Mouse (Mus musculus) cerebellum, postnatal 14 days (tissue): ENCODE measurements around the gene Rapgef5.

Experiments
- DNase-seq, 2 experiments: peaks; one replicate each; pipeline ENCODE4 v3.0.0; 2021; ENCODE audit warnings: mixed read lengths in 2 of 2

The Rapgef5 gene

DNA sequence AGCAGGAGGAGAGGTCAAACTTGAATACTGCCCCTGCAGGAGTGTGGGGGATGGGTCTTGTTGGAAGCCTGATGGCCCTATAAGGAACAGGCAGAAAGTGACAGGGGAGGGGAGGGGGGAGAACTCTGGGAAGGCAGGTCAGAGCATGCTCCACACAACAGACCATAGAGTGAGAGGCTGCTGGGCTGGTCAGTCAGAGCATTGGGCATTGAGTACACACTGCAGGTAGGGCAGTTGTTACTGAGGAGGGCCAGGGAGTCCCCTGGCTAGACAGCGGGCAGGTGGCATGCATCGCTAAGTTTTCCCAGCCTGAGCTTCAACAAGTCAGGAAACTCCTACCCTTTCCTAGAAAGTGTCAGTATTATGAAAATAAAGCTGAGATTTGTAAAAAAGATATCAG is 106.7 kb downstream of the Rapgef5 start:
- no peak for DNase-seq

GRCm38 (mm10) chr12:117627311-117627710 is 111.0 kb downstream of the Rapgef5 start:
- DNase-seq = no peak

GRCm38 (mm10) chr12:117628321-117629093 is 112.2 kb downstream of the Rapgef5 start:
- DNase-seq = no peak

DNA sequence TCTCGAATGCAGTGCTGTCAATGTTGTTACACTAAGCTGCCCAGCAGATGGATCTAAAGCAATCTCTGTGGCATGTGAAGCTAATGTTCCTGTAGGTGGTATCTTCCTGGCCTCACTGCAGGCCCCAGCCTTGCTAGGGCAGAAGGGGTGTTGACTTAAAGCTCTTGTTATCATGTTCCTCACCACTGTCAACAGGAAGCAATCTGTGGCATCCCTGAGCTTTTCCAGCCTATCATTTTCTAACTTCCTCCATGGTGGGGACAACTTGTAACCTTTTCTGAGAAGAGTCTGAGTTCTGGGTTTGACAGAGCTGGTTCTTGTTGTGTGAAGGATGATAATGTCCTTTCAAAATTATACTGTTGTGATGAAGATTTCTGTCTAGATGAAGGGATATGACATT is 115.9 kb downstream of the Rapgef5 start:
- DNase-seq = no peak

GRCm38 (mm10) chr12:117636139-117636772 is 120.0 kb downstream of the Rapgef5 start:
- no peak for DNase-seq

DNA sequence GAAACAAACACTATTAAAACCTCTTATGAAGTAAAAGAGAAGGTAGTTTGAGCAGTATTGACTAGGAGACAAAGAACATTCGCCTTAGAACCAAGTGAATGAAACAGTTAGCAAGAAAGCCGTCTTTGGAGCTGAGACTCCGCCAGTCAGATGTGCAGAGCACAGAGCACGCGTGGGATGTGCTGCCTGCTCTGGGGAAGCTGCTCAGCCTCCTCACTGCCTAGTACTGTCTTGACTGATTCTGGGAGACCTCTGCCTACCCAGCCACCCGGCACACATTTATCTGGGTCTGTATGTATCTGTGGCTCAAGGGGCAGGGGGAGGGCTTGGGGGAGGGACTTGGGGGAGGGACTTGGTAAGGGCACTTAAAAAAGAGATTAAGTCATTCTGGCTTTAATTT is 120.7 kb downstream of the Rapgef5 start:
- no peak for DNase-seq

GRCm38 (mm10) chr12:117638833-117639232 is 122.6 kb downstream of the Rapgef5 start:
- DNase-seq = no peak

- DNase-seq = no peak
These were observed 123.3 kb downstream of the Rapgef5 start for GRCm38 (mm10) chr12:117639356-117640121.

GRCm38 (mm10) chr12:117642512-117642911 is 126.2 kb downstream of the Rapgef5 start:
- DNase-seq = no peak

GRCm38 (mm10) chr12:117645771-117646170 is 129.5 kb downstream of the Rapgef5 start:
- no peak for DNase-seq

- DNase-seq = no peak
These were observed 137.7 kb downstream of the Rapgef5 start for GRCm38 (mm10) chr12:117653920-117654472.

GRCm38 (mm10) chr12:117656935-117657334 is 140.7 kb downstream of the Rapgef5 start:
- no peak for DNase-seq

DNA sequence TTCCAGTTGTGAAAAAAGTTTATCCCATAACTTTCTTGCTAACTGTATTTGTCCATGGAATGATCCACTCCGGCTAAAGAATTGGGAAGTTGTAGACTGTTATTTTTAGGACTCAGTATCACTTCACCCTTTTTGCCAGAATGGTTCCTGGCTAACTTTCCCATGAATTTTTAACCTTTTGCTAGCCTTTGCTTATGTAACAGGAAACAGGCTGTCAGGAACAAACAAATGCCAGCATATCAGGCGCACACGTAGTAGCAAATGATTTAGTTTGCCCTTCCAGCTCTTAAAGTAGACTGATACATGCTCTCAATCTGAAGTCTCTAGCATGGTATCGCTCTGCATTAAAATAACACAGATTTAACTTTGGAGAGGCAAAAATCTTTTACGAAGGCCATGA is 141.5 kb downstream of the Rapgef5 start:
- DNase-seq = no peak

- no peak for DNase-seq
These were observed 142.5 kb downstream of the Rapgef5 start for GRCm38 (mm10) chr12:117658821-117659220.

- no peak for DNase-seq
These were observed 144.1 kb downstream of the Rapgef5 start for GRCm38 (mm10) chr12:117660361-117660760.

GRCm38 (mm10) chr12:117661871-117662270 is 145.6 kb downstream of the Rapgef5 start:
- no peak for DNase-seq

DNA sequence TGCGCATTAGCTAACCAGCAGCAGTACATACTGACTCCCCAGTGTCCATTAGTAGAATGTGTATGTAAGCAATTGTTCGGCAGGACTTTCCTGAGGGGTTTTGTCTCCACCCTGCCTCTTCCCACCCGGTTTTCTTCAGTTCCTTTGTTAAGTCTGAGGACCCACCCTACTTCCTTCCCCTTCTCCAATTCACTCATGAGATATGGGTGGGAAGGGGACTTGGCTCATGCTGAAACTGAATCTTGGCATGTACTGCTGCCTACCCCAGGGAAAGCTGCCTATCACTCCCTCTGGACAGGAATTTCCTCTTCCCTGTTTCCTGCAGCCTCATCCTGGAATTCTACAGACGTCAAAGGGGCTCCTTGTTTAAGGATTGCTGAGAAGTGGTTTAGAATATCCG is 147.4 kb downstream of the Rapgef5 start:
- DNase-seq = no peak

DNA sequence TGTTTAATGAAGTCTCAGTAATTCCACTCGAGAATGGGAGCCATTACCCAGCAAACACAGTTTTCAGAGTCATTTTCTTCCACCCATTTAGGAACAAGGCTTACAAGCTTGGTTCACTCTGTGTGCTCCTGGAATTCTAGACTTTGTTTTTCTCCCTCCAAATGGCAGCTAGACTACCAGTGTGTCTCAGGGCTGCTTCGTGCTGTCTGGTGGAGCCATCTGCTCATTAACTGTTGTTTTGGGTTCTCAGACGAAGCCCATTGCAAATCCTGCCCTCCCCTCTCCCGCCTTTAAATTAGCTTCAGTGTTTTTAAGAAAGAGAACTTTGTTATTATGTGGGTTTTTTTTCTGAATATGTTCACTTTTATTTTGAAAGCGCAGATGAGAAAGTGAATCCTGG is 148.4 kb downstream of the Rapgef5 start:
- no peak for DNase-seq

DNA sequence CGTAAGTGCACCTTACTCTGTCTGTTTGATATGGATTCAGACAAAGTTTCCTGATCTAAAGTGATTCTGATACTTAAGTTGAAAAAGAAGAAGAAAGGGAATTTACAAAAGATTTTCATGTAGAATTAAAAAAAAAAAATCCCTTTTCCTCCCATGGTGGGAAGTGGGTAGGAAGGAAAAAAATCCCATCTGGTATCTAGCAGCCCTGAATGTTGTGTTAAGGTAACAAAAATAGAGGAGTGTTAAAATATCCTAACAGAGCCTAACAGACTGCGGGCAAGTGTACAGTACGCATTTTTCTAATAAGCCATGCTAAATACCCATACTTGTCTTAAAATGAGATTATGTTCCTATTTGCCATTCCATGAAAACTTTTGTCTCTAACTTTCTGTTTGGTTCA is 150.1 kb downstream of the Rapgef5 start:
- DNase-seq = no peak

DNA sequence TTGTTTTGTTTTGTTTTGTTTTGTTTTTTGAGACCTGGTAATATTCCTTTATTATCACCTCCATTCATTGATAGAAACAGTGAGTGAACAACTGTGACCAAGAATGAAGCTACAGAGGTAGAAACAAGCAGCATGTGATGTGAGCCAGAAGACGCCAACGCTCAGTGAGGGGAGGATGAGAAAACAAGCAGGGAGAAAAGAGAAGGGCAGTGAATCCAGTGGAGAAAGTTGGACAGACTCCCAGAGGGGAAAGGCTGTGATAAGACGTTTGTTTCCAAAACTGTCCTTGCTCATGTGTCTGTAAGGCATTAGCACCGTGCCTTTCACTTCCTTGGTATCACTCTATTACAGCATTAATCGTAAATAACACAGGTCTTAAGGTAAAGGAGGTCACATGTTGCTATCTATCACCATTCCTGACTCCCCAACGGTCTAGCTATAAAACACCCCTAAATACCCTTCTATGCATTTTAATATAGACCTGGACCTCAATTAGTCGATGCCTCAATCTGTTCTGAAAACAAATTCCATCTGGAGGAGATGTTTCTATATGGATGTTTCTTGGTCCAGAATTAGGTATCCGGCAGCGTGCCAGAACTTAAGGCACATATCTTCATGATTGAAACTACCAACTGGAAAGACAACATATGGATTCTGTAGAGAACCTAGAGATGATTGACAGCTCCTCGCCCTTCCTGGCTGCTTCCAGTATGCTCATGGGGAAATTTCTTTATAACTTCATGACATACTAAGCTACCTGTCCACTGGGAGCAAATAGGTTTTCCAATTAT is 153.5 kb downstream of the Rapgef5 start:
- DNase-seq = no peak

DNA sequence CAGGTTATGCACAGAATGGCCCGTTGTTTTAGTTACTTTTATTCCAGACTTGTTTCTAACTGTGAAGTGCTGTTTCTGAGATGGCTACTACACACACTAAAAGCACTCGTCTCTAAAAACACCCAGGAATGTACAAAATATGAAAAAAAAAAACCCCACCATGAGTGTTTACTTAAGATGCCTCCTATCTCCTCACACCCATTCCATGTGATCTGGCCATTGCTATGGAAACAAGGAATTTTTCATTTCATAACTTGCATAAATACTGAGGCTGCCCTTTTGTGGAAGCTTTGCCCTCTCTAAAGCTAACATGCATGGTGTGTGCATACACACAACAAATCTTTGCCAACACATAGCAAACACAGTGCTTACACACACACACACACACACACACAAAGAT is 156.9 kb downstream of the Rapgef5 start:
- no peak for DNase-seq

GRCm38 (mm10) chr12:117674511-117674910 is 158.2 kb downstream of the Rapgef5 start:
- no peak for DNase-seq

- DNase-seq = no peak
These were observed 160.0 kb downstream of the Rapgef5 start for GRCm38 (mm10) chr12:117676265-117676664.
